Mouse (Mus musculus): ENCODE data around the gene Gm49354.

Gm49354 gene

GRCm38 (mm10) chr13:59710230-59710629 lies 71.8 kb downstream of the Gm49354 start, which contains the start of gene Spata31d1a:
TSS of gene Spata31d1a (minus strand) at chr13:59710330.
- DNase-seq (ENCODE audit: low read depth), result no peak

All from NIH3T3 (cell line).